Mouse (Mus musculus): ENCODE data around the gene Tk1.
"Not testable (repeated sequence)": the region's sequence is repeated elsewhere in the genome, so short reads cannot be mapped to it uniquely, and the experiment has no call there.

Gene Tk1

DNA sequence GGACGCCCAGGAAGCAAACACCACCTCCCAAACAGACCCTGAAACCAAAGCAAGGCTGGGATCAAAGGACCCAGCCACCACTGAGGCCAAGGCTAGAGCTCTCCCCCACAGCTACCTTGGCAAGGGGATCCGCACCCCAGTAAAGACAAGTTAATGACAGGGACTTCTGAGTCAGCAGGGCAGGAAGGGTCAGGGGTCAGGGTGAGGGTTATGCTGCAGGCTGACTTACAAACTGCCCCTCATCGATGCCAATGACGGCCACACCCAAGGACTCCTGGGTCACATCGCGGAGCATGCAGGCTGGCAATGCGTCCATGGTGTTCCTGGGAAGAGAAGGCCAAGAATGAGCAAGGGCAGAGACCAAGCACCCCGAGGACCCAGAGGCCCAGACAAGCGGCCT, 4.0 kb downstream of the Tk1 start:
- no peak for DNase-seq (ENCODE audit: low spot score)

- no peak for DNase-seq (ENCODE audit: low spot score)
These were observed 5.7 kb downstream of the Tk1 start for GRCm38 (mm10) chr11:117820173-117820572.

DNA sequence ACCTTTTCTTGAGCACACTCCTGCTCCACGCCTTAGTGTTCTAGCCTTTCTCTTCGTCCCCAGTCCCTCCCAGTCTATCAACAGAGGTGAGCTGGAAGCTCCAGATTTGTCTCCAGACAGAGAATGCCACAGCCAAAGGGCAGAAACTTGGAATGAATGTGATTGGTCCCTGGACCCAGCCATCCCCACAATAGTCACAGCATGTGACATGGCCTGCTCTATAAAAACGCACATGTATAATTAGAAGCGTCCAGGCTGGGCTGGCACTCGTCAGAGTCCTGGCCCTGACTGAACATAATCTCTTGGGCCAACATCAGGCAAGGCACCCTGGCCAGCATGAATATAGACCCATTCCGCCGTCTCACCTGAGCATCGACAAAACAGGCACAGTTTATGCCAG, 6.8 kb downstream of the Tk1 start:
- no peak for DNase-seq (ENCODE audit: low spot score)

DNA sequence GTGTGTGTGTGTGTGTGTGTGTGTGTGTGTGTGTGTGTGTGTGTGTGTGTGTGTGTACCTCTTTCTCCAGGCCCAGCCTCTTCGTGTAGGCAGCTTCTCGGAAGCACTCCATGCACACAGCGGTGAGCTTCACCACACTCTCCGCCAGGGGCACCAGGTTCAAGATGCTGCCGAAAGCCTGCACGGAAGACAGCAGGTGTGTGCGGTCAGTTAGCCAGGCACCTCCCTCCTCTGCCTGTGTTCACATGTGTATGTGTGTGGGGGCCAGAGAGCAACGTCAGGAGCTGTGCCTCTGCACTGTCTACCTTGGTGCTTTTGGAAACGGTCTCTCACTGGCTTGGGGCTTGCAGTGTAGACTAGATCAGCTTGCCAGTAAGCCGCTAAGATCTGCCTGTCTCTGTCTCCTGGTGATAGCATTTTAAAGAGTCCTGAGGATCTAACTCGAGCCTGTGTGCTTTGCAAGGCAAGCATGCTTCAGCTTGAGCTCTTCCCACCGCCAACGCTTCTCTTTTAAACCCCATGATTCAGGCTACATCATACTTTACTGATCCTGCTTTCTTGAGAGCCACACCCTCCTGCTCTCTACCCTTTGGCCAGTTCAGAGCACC, 9.4 kb downstream of the Tk1 start:
- DNase-seq (ENCODE audit: low spot score) = no peak

GRCm38 (mm10) chr11:117815850-117816249, 10.0 kb downstream of the Tk1 start:
- not testable (repeated sequence) for DNase-seq (ENCODE audit: low spot score)

- no peak for DNase-seq (ENCODE audit: low spot score)
These were observed 11.1 kb downstream of the Tk1 start for GRCm38 (mm10) chr11:117814704-117815366.

GRCm38 (mm10) chr11:117813867-117814266, 12.0 kb downstream of the Tk1 start:
- DNase-seq (ENCODE audit: low spot score) = no peak

DNA sequence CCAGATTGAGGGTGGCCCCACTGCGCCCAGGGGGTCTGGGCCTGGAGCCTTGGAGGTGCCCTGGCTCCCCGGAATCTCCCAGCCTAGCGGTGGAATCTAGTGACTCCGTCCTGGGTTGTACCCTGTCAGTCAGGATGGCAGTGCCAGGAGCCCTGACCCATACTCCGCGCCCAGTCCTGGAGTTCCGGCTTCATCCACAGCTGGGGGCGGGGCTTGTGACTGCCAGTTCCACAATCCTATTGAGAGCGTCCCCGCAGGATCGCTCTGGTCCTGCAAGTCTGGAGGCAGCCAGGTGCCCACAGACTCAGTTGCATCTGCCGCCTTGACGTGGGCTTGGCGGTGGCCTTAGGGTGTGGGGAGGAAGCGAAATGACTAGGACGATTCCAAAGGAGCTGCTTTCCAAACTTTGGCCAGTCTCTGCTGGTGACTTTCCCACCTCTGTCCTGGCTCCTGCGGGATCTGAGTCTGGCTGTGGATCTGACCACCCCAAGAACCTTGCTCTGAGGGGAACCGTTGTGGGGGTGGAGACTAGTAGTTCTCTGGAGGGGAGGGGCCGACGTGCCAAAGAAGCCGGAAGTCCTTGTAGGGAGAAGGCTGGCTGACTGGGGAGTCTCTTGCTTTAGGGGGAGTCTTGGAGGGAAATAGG, 15.4 kb downstream of the Tk1 start:
- no peak for DNase-seq (ENCODE audit: low spot score)

DNA sequence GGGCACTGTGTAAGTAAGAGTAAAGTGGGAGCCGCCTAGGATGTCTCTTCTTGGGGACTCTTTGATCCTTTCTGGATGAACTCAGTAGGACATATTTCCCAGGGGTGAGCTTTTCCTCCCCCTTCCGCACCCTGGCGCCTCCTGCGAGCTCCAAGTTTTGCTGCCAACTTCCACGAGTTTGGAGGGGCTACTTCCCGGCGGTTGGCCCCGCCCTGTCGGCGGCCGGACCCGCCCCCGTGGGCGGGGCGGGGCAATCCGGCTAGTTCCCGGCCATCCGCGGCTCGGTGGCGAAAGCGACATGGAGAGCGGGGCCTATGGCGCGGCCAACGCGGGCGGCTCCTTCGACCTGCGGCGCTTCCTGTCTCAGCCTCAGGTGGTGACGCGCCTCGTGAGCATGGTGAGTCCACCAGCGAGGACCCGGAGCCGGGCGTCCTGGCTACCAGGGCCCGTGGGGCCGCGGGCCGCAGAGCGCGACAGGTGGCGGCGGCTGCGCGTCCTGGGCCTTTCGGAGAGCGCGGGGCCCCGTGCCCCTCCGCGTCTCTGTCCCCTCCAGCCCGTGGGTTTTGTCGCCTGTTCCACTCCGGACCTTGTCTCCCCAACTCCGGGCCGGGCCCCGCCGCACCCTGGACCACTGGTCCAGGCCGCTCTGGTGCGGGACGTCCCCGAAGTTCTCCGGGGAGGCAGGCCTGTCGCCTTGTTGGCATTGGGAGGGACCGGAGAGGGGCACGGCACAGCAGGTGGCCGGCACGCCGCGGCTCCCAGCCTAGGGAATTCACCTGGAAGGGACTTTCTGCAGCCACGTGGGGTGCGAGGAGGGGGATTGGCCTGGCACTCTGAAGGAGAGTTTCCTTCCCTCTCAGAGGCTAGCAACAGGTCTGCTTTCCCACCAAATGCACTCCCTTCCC, 16.2 kb downstream of the Tk1 start, which contains the start of the genes Gm20708 and Syngr2:
TSS of gene Gm20708 (plus strand) at position 262 of the 905 bp plus-strand sequence.
TSS of gene Syngr2 (plus strand) at position 262 of the 905 bp plus-strand sequence.
- DNase-seq (ENCODE audit: low spot score) = no peak

- DNase-seq (ENCODE audit: low spot score) = no peak
These were observed 19.1 kb downstream of the Tk1 start for GRCm38 (mm10) chr11:117806781-117807180.

DNA sequence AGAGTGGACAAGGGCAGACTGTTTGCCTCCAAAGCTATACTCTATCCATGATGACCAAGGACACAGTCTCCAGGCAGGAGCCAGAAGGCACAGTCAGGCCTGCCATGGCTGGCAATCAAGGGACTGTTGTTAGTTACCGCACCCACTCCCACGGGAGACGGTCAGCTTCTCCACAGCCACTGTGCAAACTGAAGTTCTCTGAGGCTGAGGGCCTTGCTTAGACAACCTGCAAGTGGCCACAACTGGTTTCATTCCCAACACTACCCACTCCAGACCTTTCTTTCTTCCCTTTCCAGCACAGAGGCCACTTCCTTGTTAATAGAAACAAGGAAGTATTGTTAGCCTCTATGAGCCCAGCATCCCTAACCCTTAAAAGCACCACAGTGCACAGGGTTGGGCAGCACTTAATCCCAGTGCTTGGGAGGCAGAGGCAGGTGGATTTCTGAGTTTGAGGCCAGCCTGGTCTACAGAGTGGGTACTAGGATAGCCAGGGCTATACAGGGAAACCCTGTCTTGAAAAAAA, 22.7 kb downstream of the Tk1 start:
- DNase-seq (ENCODE audit: low spot score) = no peak

DNA sequence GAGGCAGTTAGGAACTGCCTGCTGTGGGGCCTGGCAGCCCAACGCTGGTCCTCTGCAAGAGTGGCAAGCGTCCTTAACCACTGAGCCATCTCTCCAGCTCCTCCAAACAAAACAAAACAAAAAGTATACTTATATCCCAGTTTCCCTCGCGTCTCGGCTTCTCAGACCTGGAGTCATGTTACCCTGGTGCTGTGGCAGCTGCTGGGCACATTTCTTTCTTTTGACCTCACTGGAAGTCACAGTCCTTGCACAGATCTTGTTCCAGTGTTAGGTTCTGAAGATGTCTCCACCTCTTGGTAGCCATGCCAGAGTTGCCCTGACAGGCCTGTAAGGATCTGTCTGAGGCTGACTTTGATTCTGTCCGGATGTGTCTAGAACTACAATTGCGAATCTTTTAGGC, 24.2 kb downstream of the Tk1 start:
- no peak for DNase-seq (ENCODE audit: low spot score)

GRCm38 (mm10) chr11:117800038-117800437, 25.9 kb downstream of the Tk1 start:
- no peak for DNase-seq (ENCODE audit: low spot score)

DNA sequence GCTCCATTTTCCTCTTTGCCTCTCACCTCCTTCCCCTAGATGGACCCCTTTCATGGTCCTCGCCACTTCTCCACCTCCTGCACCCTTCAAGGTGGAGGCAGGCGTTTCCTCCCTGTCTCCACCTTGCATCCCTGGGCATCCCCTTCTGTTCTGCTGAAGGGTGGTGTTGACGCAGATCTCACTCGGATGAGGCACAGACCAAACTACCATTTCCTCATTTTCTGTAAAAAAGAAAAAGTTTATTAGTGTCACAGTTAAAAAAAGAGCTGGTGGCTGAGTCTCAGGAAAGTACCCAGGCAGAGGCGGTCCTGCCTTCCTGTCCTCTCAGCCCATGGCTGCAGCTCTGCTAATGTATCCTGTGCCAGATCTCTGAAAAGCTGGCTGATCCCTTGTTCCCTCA, 26.7 kb downstream of the Tk1 start:
- DNase-seq (ENCODE audit: low spot score) = no peak

DNA sequence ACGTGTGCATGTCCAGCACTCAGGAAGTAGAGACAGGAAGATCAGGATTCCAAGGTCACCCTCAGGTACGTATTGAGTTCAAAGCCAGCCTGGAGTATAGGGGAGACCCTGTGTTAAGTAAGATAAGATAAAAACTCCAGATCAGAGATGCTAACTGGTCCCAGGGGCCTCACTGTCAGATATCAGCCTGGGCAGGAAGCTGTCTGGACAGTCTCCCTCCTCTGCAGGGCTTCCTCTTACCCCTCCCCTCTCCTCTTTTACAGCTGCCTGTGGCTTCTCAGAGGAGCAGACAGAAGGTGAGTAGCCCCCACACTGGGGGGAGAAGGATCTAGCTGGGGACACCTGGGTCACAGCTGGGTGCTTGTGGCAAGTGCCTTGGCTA, 27.7 kb downstream of the Tk1 start:
- no peak for DNase-seq (ENCODE audit: low spot score)

DNA sequence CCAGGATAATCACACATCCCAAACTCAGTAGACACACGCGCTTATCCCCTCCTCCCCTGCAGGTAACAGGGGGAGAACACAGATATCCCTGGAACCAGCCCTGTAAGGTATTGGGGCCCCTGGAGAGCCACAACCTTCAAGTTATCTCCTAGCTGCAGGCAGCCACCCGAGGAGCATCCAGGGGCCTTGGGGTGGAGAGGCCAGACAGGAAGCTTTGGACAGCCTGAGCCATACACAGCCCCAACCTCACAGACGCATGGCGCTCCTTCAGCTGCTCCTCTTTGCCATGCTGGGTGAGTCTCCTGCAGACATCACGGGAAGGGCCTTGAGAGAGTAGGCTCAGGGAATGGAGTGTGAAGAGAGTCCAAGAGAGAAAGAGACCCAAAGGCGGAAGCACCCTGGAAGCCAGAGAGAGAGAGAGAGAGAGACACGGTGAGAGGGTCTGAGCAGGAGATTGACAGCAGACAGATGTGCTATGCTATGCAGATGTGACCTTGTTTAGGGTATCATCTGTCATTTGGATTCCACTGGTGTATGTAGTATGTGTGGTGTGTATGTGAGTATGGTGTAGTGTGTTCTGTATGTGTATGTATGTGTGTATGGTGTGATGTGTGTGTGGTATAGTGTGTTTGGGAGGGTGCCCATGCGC, 28.3 kb downstream of the Tk1 start, which contains the start of gene 6030468B19Rik:
TSS of gene 6030468B19Rik (plus strand) at position 150 of the 649 bp plus-strand sequence.
- DNase-seq (ENCODE audit: low spot score) = no peak

- DNase-seq (ENCODE audit: low spot score) = no peak
These were observed 28.9 kb downstream of the Tk1 start for GRCm38 (mm10) chr11:117796954-117797353.

- no peak for DNase-seq (ENCODE audit: low spot score)
These were observed 31.8 kb downstream of the Tk1 start for GRCm38 (mm10) chr11:117794035-117794551.

GRCm38 (mm10) chr11:117792281-117792888, 33.5 kb downstream of the Tk1 start:
- DNase-seq (ENCODE audit: low spot score) = no peak

- no peak for DNase-seq (ENCODE audit: low spot score)
These were observed 34.5 kb downstream of the Tk1 start for GRCm38 (mm10) chr11:117791441-117791761.

Measured in left cerebral cortex, adult 11 months (tissue).